Mouse (Mus musculus) midbrain, embryonic 14.5 days (tissue): ENCODE results near the gene Csf2. TPM values are rescaled to one million over a fixed set of nuclear protein-coding genes. Genes with fewer than 3 reads are reported as not detected.

Source experiments
- ATAC-seq: fragments of 200-750 bp; cut with Nextera tagmentation; 2 replicates; pipeline ENCODE4 v1.8.0; 2017; ENCODE audit warnings: moderate number of reproducible peaks, moderate library complexity; ENCODE audit not compliant: low FRiP score, low TSS enrichment
- DNase-seq: peaks from one replicate; pipeline ENCODE4 v3.0.0-alpha.2; 2015
- H3K27ac ChIP-seq: fragments of 300-500 bp; sonication (generic); replicated peaks from 2 replicates; pipeline ENCODE4 v1.5.1; 2014; ENCODE audit warnings: mild to moderate bottlenecking, low read depth, low read length, moderate library complexity
- H3K27me3 ChIP-seq: fragments of 300-500 bp; sonication (generic); 2 replicates; pipeline ENCODE4 v1.6.1; 2014; ENCODE audit warnings: low read length, control low read depth, mixed read lengths; ENCODE audit not compliant: control insufficient read depth, insufficient read depth
- H3K36me3 ChIP-seq: fragments of 300-500 bp; sonication (generic); 2 replicates; pipeline ENCODE4 v1.6.1; 2014; ENCODE audit warnings: low read length, control low read depth; ENCODE audit not compliant: control insufficient read depth, insufficient read depth
- H3K4me1 ChIP-seq: fragments of 300-500 bp; sonication (generic); 2 replicates; pipeline ENCODE4 v1.6.1; 2014; ENCODE audit warnings: mild to moderate bottlenecking, antibody characterized with exemption, low read length, control low read depth; ENCODE audit not compliant: control insufficient read depth, insufficient read depth
- H3K4me2 ChIP-seq: fragments of 300-500 bp; sonication (generic); 2 replicates; pipeline ENCODE4 v1.6.1; 2014; ENCODE audit warnings: mild to moderate bottlenecking, low read length, moderate library complexity
- H3K4me3 ChIP-seq: fragments of 300-500 bp; sonication (generic); replicated peaks from 2 replicates; pipeline ENCODE4 v1.5.1; 2014; ENCODE audit warnings: low read depth, low read length
- H3K9ac ChIP-seq: fragments of 300-500 bp; sonication (generic); replicated peaks from 2 replicates; pipeline ENCODE4 v1.6.1; 2014; ENCODE audit warnings: mild to moderate bottlenecking, low read length, moderate library complexity
- H3K9me3 ChIP-seq: fragments of 300-500 bp; sonication (generic); 2 replicates; pipeline ENCODE4 v1.6.1; 2016; ENCODE audit warnings: low read length, control low read depth, mixed read lengths; ENCODE audit not compliant: control insufficient read depth
- WGBS: fragments of 180-500 bp; shearing (Covaris S2); extraction: QIAGEN DNeasy Blood & Tissue Kit; methylation state at CpG from one replicate; pipeline ENCODE4 v1.1.7; 2014; 5-methylcytosine and 5-hydroxymethylcytosine counted together
- polyA plus RNA-seq: library from polyadenylated mRNA; unstranded; fragments of >200 nt; fragmentation: Nextera tagmentation; extraction: Ambion mirVana; gene quantifications from 2 replicates; pipeline ENCODE4 v1.2.1, GENCODE M21; 2014

Csf2 gene
- polyA plus RNA-seq, 1 experiment from 2014 or later, result not detected

DNA sequence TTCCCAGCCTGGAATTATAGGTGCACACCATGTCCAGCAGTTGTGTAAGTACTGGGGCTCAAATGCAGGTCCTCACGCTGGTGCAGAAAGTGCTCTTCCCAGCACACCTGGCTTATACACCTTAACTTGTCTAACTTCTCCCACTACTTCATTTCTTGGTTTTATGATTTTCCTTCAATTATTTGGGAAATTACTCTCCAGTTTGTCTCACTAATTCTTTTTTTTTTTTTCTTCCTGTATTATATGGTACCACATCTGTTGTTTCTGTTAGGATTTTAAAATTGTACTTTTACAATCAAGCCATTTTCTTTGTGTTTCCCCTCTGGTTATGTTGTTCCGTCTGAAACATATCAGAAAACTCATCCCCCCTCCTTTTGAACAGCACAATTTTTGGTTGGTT, 44.7 kb downstream of the Csf2 start:
- WGBS, result 86% methylated on average over 2 of the region's 2 CpGs
- DNase-seq, result no peak

DNA sequence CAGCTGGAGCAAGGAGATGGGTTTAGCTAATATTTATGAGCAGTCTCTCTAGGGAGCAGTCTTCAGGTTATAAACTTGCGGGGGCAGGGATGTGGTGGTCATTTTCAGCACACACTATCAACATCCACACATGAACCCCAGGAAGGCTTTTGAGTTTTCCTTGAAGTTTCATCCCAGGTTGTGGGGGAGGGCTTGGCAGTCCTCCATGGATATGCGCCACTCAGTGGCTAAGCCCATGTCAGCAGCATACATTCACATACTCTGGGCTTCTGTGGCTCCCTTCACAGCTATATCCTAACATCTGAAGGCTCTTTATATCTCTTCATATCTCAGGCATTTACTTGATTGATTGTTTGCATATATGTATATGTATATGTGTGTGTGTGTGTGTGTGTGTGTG, 46.3 kb downstream of the Csf2 start:
- no peaks in the 10 kb centered on the region for H3K27me3 ChIP-seq
- H3K27ac ChIP-seq, result no peak overlapping the region
- DNase-seq (peak; percentile 1), ATAC-seq (no peak)
- WGBS, result 88% methylated on average over 2 of the region's 2 CpGs
- no peaks in the 10 kb centered on the region for H3K4me1 ChIP-seq
- no peak overlapping the region for H3K4me3 ChIP-seq
- no peaks in the 10 kb centered on the region for H3K9me3 ChIP-seq
- H3K4me2 ChIP-seq, result no peak overlapping the region
- no peaks in the 10 kb centered on the region for H3K36me3 ChIP-seq
- no peak overlapping the region for H3K9ac ChIP-seq

More for the DNA sequence above, 44.7 kb downstream of the Csf2 start:
- no peak overlapping the region for H3K27ac ChIP-seq
- H3K9me3 ChIP-seq, result no peaks in the 10 kb centered on the region
- H3K27me3 ChIP-seq, result no peaks in the 10 kb centered on the region
- no peak overlapping the region for H3K4me3 ChIP-seq
- no peak overlapping the region for H3K4me2 ChIP-seq
- no peak for ATAC-seq
- H3K36me3 ChIP-seq, result no peaks in the 10 kb centered on the region
- no peak overlapping the region for H3K9ac ChIP-seq
- H3K4me1 ChIP-seq, result no peaks in the 10 kb centered on the region

DNA sequence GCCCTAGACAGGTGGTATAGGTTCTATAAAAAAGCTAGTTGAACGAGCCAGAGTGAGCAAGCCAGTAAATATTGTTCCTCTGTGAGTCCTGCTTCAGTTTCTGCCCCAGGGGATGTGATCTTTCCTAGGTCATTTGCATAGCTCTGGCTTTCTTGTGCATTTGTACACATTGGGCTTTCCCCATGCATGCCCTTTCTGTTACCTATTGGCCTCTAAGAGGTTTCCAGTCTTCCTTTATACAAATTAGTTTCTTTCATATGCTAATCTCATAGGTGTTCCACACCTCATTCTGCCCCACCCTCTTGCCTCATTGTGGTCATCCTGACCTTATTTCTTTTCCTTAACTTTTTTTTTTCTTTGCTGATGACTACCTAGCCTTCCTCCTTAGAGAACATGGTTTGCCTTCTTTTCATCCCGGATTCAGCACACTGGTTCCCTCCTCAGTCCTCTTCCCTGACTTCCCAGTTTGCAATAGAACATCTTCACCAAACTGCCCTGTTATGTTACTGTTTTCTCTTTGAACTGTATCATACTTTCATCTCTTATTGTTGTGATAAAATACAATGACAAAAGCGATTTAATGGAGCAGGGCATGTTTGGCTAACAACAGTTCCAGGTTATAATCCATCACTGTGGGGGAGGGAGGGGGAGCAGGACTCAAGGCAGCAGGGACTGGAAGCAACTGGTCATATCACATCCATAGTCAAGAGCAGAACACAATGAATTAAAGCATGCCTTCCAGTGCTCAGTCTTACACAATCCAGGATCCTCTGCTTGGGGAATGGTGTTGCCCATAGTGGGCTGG, 47.4 kb downstream of the Csf2 start:
- DNase-seq (no peak), ATAC-seq (no peak)
- H3K4me2 ChIP-seq, result no peak overlapping the region
- no peaks in the 10 kb centered on the region for H3K27me3 ChIP-seq
- H3K36me3 ChIP-seq, result no peaks in the 10 kb centered on the region
- 84% methylated on average over 3 of the region's 3 CpGs for WGBS
- H3K27ac ChIP-seq, result no peak overlapping the region
- H3K9me3 ChIP-seq, result no peaks in the 10 kb centered on the region
- H3K4me1 ChIP-seq, result no peaks in the 10 kb centered on the region
- H3K4me3 ChIP-seq, result no peak overlapping the region
- no peak overlapping the region for H3K9ac ChIP-seq

DNA sequence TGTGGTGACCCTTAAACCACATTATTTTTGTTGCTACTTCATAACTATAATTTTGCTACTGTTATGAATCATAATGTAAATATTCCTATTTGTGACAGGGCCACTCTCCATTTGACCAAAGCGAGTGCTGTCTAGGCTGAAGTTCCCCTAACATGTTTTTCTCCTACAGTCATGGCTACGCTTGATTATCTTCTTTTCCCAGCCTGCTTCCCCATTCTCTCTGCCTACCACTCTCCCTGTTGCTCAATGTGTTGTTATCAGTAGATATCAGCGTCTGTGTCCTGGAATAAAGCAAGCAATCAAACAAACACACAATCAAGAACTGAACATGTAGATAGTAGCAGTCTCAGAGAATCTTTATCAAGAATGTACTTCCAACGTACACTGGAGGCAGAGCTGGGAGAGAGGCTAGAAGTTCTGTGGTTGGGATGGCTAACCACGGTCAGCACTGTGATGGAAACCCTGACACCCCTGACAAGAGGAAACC, 48.1 kb downstream of the Csf2 start:
- no peak overlapping the region for H3K9ac ChIP-seq
- H3K36me3 ChIP-seq, result no peaks in the 10 kb centered on the region
- no peak overlapping the region for H3K4me3 ChIP-seq
- no peak overlapping the region for H3K4me2 ChIP-seq
- DNase-seq (no peak), ATAC-seq (no peak)
- WGBS, result 89% methylated on average over 5 of the region's 5 CpGs
- H3K4me1 ChIP-seq, result no peaks in the 10 kb centered on the region
- no peak overlapping the region for H3K27ac ChIP-seq
- H3K9me3 ChIP-seq, result no peaks in the 10 kb centered on the region
- no peaks in the 10 kb centered on the region for H3K27me3 ChIP-seq

Other genes starting within 250 kb of the Csf2 start
- 2.5 TPM in 2 replicates for gene Slc22a4, start 221.6 kb downstream of the Csf2 start, polyA plus RNA-seq
- 21.4 and 25.0 TPM in 2 replicates for gene Pdlim4, start 180.7 kb downstream of the Csf2 start, polyA plus RNA-seq
- gene P4ha2, start 149.6 kb downstream of the Csf2 start, polyA plus RNA-seq, result 6.5 and 10.5 TPM in 2 replicates
- not detected in 2 replicates for gene Il3, start 17.6 kb upstream of the Csf2 start, polyA plus RNA-seq
- 38.4 and 40.9 TPM in 2 replicates for gene Acsl6, start 54.1 kb upstream of the Csf2 start, polyA plus RNA-seq
- gene Meikin, start 121.0 kb upstream of the Csf2 start, polyA plus RNA-seq, result not detected in 2 replicates
- 14.0 and 18.2 TPM in 2 replicates for gene Fnip1, start 188.5 kb upstream of the Csf2 start, polyA plus RNA-seq